Mouse (Mus musculus): ENCODE results near the gene Ccdc186. TPM values are rescaled to one million over a fixed set of nuclear protein-coding genes. Genes with fewer than 3 reads are reported as not detected.

Gene Ccdc186
- 4.0 TPM for polyA plus RNA-seq (2015; fragmentation: Illumina TruSeq; extraction: RNeasy Lipid Tissue Mini Kit (QIAGEN cat#74804); ENCODE audit: insufficient read depth, low read depth, low replicate concordance)

DNA sequence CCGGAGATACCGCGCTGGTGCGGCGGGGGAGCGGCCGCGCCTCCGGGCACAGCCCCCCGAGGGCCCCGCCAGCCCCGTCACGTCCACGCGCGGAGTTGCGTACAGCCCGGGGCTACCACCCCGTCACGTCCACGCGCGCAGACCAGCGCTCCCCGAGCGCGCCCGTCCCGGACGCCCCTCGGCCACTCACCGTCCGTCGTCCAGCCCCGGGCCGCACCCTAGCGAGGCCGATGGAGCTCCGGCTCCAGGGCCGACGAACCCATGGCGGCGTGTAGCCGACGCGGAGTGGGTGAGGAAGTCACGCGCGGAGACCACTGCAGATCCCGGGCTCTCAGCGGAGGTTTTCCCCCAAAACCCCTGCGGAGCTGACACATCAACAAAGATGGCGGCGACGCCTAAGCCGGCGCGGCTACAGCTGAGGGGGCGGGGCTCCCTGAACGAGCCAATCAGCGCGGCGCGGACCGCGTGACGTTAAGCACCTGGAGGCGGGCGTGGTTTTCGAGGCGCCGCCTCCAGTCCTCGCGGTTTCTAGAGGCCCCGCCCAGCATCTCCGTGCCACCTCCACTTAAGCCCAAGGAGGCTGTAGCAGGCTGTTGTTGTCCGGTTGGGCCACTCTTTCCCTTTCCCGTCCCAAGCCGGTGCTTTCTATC lies at the start of gene Ccdc186:
TSS of gene Ccdc186 (minus strand) at position 393 of the 650 bp plus-strand sequence.

GRCm38 (mm10) chr19:56826047-56826631 lies 4.1 kb upstream of the Ccdc186 start, which contains the start of gene Tdrd1:
TSS of gene Tdrd1 (plus strand) at chr19:56826209.

Other genes with a start within 250 kb of the Ccdc186 start
- 0.35 TPM for gene Adrb1, start 100.0 kb downstream of the Ccdc186 start, polyA plus RNA-seq (2015; fragmentation: Illumina TruSeq; extraction: RNeasy Lipid Tissue Mini Kit (QIAGEN cat#74804); ENCODE audit: insufficient read depth, low read depth, low replicate concordance)
- not detected for gene Tdrd1, start 4.0 kb upstream of the Ccdc186 start, polyA plus RNA-seq (2015; fragmentation: Illumina TruSeq; extraction: RNeasy Lipid Tissue Mini Kit (QIAGEN cat#74804); ENCODE audit: insufficient read depth, low read depth, low replicate concordance)
- not detected for gene Vwa2, start 52.1 kb upstream of the Ccdc186 start, polyA plus RNA-seq (2015; fragmentation: Illumina TruSeq; extraction: RNeasy Lipid Tissue Mini Kit (QIAGEN cat#74804); ENCODE audit: insufficient read depth, low read depth, low replicate concordance)
- 3.6 TPM for gene Afap1l2, start 186.0 kb upstream of the Ccdc186 start, polyA plus RNA-seq (2015; fragmentation: Illumina TruSeq; extraction: RNeasy Lipid Tissue Mini Kit (QIAGEN cat#74804); ENCODE audit: insufficient read depth, low read depth, low replicate concordance)

Data from pancreas, adult 10 weeks (tissue).